Mouse (Mus musculus) liver, postnatal 0 days (tissue): ENCODE measurements at regions not wholly inside any gene's neighbourhood (a gene's known extent, or its start where the extent isn't known, plus 50 kb on each side); places are given as distances from the start of the nearest gene placed in this dataset.

Source experiments
- ATAC-seq: fragments of 200-750 bp; cut with Nextera tagmentation; 2 replicates; pipeline ENCODE4 v1.8.0; 2017; ENCODE audit warnings: mild to moderate bottlenecking, moderate library complexity
- DNase-seq: peaks from one replicate; pipeline ENCODE4 v3.0.0-alpha.2; 2016
- H3K27ac ChIP-seq: fragments of 300-500 bp; sonication (generic); 2 replicates; pipeline ENCODE4 v1.5.1; 2014; ENCODE audit warnings: antibody characterized with exemption, moderate library complexity, mild to moderate bottlenecking, low read depth
- H3K27me3 ChIP-seq: fragments of 300-500 bp; sonication (generic); 2 replicates; pipeline ENCODE4 v1.6.1; 2014; ENCODE audit warnings: low read length, control low read depth, mixed read lengths; ENCODE audit not compliant: insufficient read depth
- H3K36me3 ChIP-seq: fragments of 300-500 bp; sonication (generic); replicated peaks from 2 replicates; pipeline ENCODE4 v1.6.1; 2014; ENCODE audit warnings: mild to moderate bottlenecking, control low read depth, low read length, moderate library complexity, mixed read lengths; ENCODE audit not compliant: insufficient read depth
- H3K4me1 ChIP-seq: fragments of 300-500 bp; sonication (generic); 2 replicates; pipeline ENCODE4 v1.6.1; 2014; ENCODE audit warnings: antibody characterized with exemption, mild to moderate bottlenecking, control low read depth; ENCODE audit not compliant: insufficient read depth
- H3K4me2 ChIP-seq: fragments of 300-500 bp; sonication (generic); 2 replicates; pipeline ENCODE4 v1.6.1; 2014; ENCODE audit warnings: low read depth, mild to moderate bottlenecking, low read length, moderate library complexity, mixed read lengths
- H3K4me3 ChIP-seq: fragments of 300-500 bp; sonication (generic); 2 replicates; pipeline ENCODE4 v1.5.1; 2014; ENCODE audit warnings: low read depth, low read length
- H3K9ac ChIP-seq: fragments of 300-500 bp; sonication (generic); replicated peaks from 2 replicates; pipeline ENCODE4 v1.6.1; 2014; ENCODE audit warnings: mild to moderate bottlenecking, moderate library complexity
- H3K9me3 ChIP-seq: fragments of 300-500 bp; sonication (generic); 2 replicates; pipeline ENCODE4 v1.6.1; 2016; ENCODE audit warnings: mild to moderate bottlenecking, control low read depth, low read length, mixed read lengths
- CTCF ChIP-seq: sonication (generic); IDR thresholded peaks from 2 replicates; pipeline ENCODE4 v1.5.1; 2016; ENCODE audit warnings: antibody characterized with exemption, low read depth
- EP300 ChIP-seq: IDR thresholded peaks from 2 replicates; pipeline ENCODE4 v1.6.1; 2016; ENCODE audit warnings: antibody characterized with exemption, low read depth, mild to moderate bottlenecking
- WGBS: fragments of 180-500 bp; shearing (Covaris S2); extraction: QIAGEN DNeasy Blood & Tissue Kit; methylation state at CpG from one replicate; pipeline ENCODE4 v1.1.7; 2014; ENCODE audit not compliant: insufficient replicate concordance; 5-methylcytosine and 5-hydroxymethylcytosine counted together

DNA sequence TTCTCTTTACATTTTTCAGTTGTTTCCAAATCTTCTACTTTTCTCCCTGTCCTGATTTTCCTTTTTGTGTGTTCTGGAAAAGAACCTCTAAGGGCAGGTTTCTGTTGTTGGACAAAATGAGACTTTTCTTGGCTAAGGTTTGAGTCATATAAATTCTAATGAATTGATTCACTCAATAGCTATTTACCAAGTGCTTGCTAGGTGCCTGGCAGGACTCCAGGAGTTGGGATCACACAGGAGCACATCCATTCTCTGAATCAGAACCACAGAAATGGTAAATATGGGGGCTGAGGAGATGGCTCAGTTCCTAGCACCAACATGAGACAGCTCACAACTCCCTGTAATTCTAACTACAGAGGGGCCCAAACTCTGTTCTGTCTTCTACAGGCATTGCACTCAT, 67.4 kb upstream of the Nyx start:
- Histone ChIP-seq H3K9ac (no peak overlapping the region), H3K4me3 (no peak overlapping the region), H3K4me2 (no peak overlapping the region), H3K27me3 (no peaks in the 10 kb centered on the region), H3K36me3 (no peaks in the 10 kb centered on the region), H3K27ac (no peak overlapping the region), H3K9me3 (no peaks in the 10 kb centered on the region), H3K4me1 (no peaks in the 10 kb centered on the region)
- ATAC-seq (no peak), DNase-seq (no peak)
- TF ChIP-seq CTCF (no peak), EP300 (no peak)

DNA sequence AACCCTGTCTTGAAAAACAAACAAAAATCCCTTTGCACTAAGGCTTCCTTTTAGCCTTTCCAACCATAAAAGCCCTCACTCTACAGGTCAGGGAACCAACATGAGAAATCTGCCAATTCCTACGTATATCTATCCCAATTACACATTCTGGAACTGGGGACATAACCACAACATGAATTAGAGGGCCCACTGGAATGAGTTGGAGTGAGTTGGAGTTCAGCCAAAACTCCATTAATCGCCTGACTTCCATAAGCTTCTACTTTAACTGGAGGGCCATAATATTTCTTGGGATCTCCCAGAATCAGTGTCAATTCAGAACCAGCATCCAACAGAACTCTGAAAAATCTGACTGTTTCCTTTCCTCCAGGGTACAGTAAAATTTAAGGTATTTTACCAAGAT, 53.2 kb upstream of the Nyx start:
- Histone ChIP-seq H3K4me3 (no peak overlapping the region), H3K27ac (no peak overlapping the region), H3K4me1 (no peaks in the 10 kb centered on the region), H3K27me3 (peaks cover 5% of the 10 kb centered on the region; the same call in 1 of the 2 replicates), H3K36me3 (no peaks in the 10 kb centered on the region), H3K4me2 (no peak overlapping the region), H3K9me3 (no peaks in the 10 kb centered on the region), H3K9ac (no peak overlapping the region)
- no peak for DNase-seq
- 58% methylated on average over 2 of the region's 2 CpGs for WGBS
- no peak for TF ChIP-seq EP300
- TF ChIP-seq CTCF, result no peak
- no peak for ATAC-seq

DNA sequence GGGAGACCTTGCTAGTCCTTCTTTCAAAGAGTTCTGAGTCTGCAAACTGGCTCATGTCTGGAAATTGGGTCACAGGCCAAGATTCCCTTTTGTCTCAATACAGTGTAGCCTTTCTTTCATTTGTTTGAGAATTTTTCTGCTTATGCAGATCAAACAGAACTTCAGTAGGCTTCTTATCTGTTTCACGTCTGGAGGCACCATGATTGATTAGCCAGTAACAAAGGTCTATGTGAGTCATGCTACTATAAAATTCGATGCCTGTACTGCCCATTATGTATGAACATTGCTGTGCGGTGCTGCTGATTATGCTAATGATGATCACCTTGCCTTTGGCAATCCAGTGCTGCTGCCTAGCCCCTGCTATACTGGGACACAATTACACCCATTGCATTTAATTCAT, 52.8 kb upstream of the Nyx start:
- ATAC-seq (no peak), DNase-seq (no peak)
- Histone ChIP-seq H3K4me3 (no peak overlapping the region), H3K36me3 (no peaks in the 10 kb centered on the region), H3K27ac (no peak overlapping the region), H3K9ac (no peak overlapping the region), H3K4me2 (no peak overlapping the region), H3K4me1 (no peaks in the 10 kb centered on the region), H3K27me3 (peaks cover 5% of the 10 kb centered on the region; the same call in 1 of the 2 replicates), H3K9me3 (no peaks in the 10 kb centered on the region)
- TF ChIP-seq CTCF, result no peak
- no peak for TF ChIP-seq EP300
- WGBS, result 54% methylated on average over 3 of the region's 3 CpGs
